Comparison of ENCODE assay signal across 8 mouse cellular contexts in the genomic region with DNA sequence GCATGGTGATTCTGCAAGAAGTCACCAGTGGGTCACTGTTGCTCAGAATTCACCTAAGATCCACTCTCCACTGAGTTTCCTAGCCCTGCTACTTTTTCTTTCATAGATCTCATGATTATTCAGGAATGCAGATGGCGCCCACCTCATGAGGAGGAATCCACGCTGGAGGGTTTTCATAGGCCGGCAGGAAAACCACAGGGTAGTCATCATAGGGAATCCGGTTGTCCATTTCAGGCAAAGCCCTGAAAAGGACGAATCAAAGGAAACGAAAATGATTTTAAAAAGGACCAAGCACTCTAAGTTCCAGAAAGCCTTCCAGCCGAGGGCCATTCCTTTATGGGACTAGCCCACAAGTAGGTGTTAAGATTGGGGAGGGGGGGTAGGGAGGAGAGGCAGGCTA. TPM values are rescaled to one million over a fixed set of nuclear protein-coding genes. Genes with fewer than 3 reads are reported as not detected.
DNase-seq lines count a peak whose midpoint lies in the region; ATAC-seq lines count a peak whose summit lies in the region.

No protein-coding gene starts in this region.

- peaks cover 8% of the 10 kb centered on the region; the same call in 1 of the 2 replicates for H3K36me3 ChIP-seq in embryonic facial prominence, embryonic 12.5 days
- peaks cover 9% of the 10 kb centered on the region; the same call in 1 of the 2 replicates for H3K36me3 ChIP-seq in limb, embryonic 13.5 days
- no peaks in the 10 kb centered on the region for H3K36me3 ChIP-seq in stomach, embryonic 15.5 days

- H3K4me1 ChIP-seq in embryonic facial prominence, embryonic 12.5 days = no peaks in the 10 kb centered on the region
- H3K4me1 ChIP-seq in limb, embryonic 13.5 days = no peaks in the 10 kb centered on the region; the same call in 1 of the 2 replicates
- no peaks in the 10 kb centered on the region for H3K4me1 ChIP-seq in stomach, embryonic 15.5 days

- DNase-seq in CD4-positive, CD25-positive, alpha-beta regulatory T cell, adult 2 months (ENCODE audit: low read depth, low spot score) = peak; percentile 11
- DNase-seq in 3134 (ENCODE audit: extremely low read depth, insufficient read length, low spot score) = peak; percentile 34
- no peak for DNase-seq in cerebellum, postnatal 4 days (ENCODE audit: low spot score in 2 of 2)

- H3K4me2 ChIP-seq in embryonic facial prominence, embryonic 12.5 days (replicated peaks) = peak overlapping the region; percentile 51
- H3K4me2 ChIP-seq in limb, embryonic 13.5 days (replicated peaks) = peak overlapping the region; percentile 61
- H3K4me2 ChIP-seq in stomach, embryonic 15.5 days = peak overlapping the region; percentile 49

- H3K27ac ChIP-seq in embryonic facial prominence, embryonic 12.5 days = no peak overlapping the region
- H3K27ac ChIP-seq in limb, embryonic 13.5 days = no peak overlapping the region
- no peak overlapping the region for H3K27ac ChIP-seq in stomach, embryonic 15.5 days

- 0 out of 2 replicates have a peak, but pooled peaks cover 6% of the 10 kb centered on the region for H3K27me3 ChIP-seq in embryonic facial prominence, embryonic 12.5 days
- peaks cover 8% of the 10 kb centered on the region for H3K27me3 ChIP-seq in limb, embryonic 13.5 days
- no peaks in the 10 kb centered on the region for H3K27me3 ChIP-seq in stomach, embryonic 15.5 days (replicated peaks)

- H3K9ac ChIP-seq in embryonic facial prominence, embryonic 12.5 days = 0 out of 2 replicates have a peak overlapping the region, but pooled peaks have one; percentile 24
- peak overlapping the region; percentile 62 for H3K9ac ChIP-seq in limb, embryonic 13.5 days
- H3K9ac ChIP-seq in stomach, embryonic 15.5 days = no peak overlapping the region

- 44% methylated on average over 7 of the region's 7 CpGs for WGBS in embryonic facial prominence, embryonic 12.5 days
- WGBS in limb, embryonic 13.5 days = 25% methylated on average over 7 of the region's 7 CpGs
- WGBS in stomach, embryonic 15.5 days = 38% methylated on average over 7 of the region's 7 CpGs

- ATAC-seq in CD4-positive, CD25-positive, alpha-beta regulatory T cell, adult 4 months = no peak
- no peak for ATAC-seq in embryonic facial prominence, embryonic 12.5 days (ENCODE audit: insufficient number of reproducible peaks, insufficient read depth, low FRiP score, low TSS enrichment)
- ATAC-seq in limb, embryonic 13.5 days (ENCODE audit: low FRiP score, low read depth) = no peak
- no peak for ATAC-seq in stomach, embryonic 15.5 days (ENCODE audit: insufficient read depth, low FRiP score, low read depth)
- no peak for ATAC-seq in megakaryocyte progenitor cell, adult 5-6 weeks (replicated peaks; ENCODE audit: poor library complexity)

- no peaks in the 10 kb centered on the region for H3K9me3 ChIP-seq in embryonic facial prominence, embryonic 12.5 days
- no peaks in the 10 kb centered on the region for H3K9me3 ChIP-seq in limb, embryonic 13.5 days
- H3K9me3 ChIP-seq in stomach, embryonic 15.5 days = no peaks in the 10 kb centered on the region

- peak overlapping the region; percentile 56 for H3K4me3 ChIP-seq in embryonic facial prominence, embryonic 12.5 days
- H3K4me3 ChIP-seq in limb, embryonic 13.5 days = peak overlapping the region; percentile 61
- peak overlapping the region; percentile 56 for H3K4me3 ChIP-seq in stomach, embryonic 15.5 days (replicated peaks)

RNA-seq across cellular contexts. Expression of a gene that starts 0.4 kb away (rescaled TPM):
- 1 to 10 TPM; 1.6 to 4.6 TPM for polyA plus RNA-seq in CD4-positive, CD25-positive, alpha-beta regulatory T cell, adult 4 months (2017; shearing (Covaris generic))
- 34.9 and 36.0 TPM in 2 replicates for polyA plus RNA-seq in embryonic facial prominence, embryonic 12.5 days (2016; fragmentation: Nextera tagmentation; extraction: Ambion mirVana)
- polyA plus RNA-seq in limb, embryonic 13.5 days (2015; fragmentation: Nextera tagmentation; extraction: Ambion mirVana) = 29.4 and 30.7 TPM in 2 replicates
- 22.5 and 25.2 TPM in 2 replicates for polyA plus RNA-seq in stomach, embryonic 15.5 days (2015; fragmentation: Nextera tagmentation; extraction: Ambion mirVana)
- 29.9 and 34.5 TPM in 2 replicates for total RNA-seq in megakaryocyte progenitor cell, adult 5-6 weeks (2015)
- total RNA-seq in megakaryocyte progenitor cell, adult 5-6 weeks (2017) = 39.4 and 39.9 TPM in 2 replicates

RNA-seq across cellular contexts. Expression of a gene that starts 1.2 kb away (rescaled TPM):
- polyA plus RNA-seq in CD4-positive, CD25-positive, alpha-beta regulatory T cell, adult 4 months (2017; shearing (Covaris generic)) = 10 to 100 TPM; 45.0 to 55.4 TPM
- 119 and 122 TPM in 2 replicates for polyA plus RNA-seq in embryonic facial prominence, embryonic 12.5 days (2016; fragmentation: Nextera tagmentation; extraction: Ambion mirVana)
- 118 and 124 TPM in 2 replicates for polyA plus RNA-seq in limb, embryonic 13.5 days (2015; fragmentation: Nextera tagmentation; extraction: Ambion mirVana)
- polyA plus RNA-seq in stomach, embryonic 15.5 days (2015; fragmentation: Nextera tagmentation; extraction: Ambion mirVana) = 86.0 and 93.9 TPM in 2 replicates
- total RNA-seq in megakaryocyte progenitor cell, adult 5-6 weeks (2015) = 59.2 and 69.1 TPM in 2 replicates
- total RNA-seq in megakaryocyte progenitor cell, adult 5-6 weeks (2017) = 27.6 and 34.6 TPM in 2 replicates

RNA-seq across cellular contexts. Expression of a gene that starts 19.8 kb away (rescaled TPM):
- not detected for polyA plus RNA-seq in CD4-positive, CD25-positive, alpha-beta regulatory T cell, adult 4 months (2017; shearing (Covaris generic))
- polyA plus RNA-seq in embryonic facial prominence, embryonic 12.5 days (2016; fragmentation: Nextera tagmentation; extraction: Ambion mirVana) = not detected in 2 replicates
- not detected in 2 replicates for polyA plus RNA-seq in limb, embryonic 13.5 days (2015; fragmentation: Nextera tagmentation; extraction: Ambion mirVana)
- polyA plus RNA-seq in stomach, embryonic 15.5 days (2015; fragmentation: Nextera tagmentation; extraction: Ambion mirVana) = not detected in 2 replicates
- not detected in 2 replicates for total RNA-seq in megakaryocyte progenitor cell, adult 5-6 weeks (2015)
- not detected in 2 replicates for total RNA-seq in megakaryocyte progenitor cell, adult 5-6 weeks (2017)

RNA-seq across cellular contexts. Expression of a gene that starts 30.5 kb away (rescaled TPM):
- polyA plus RNA-seq in CD4-positive, CD25-positive, alpha-beta regulatory T cell, adult 4 months (2017; shearing (Covaris generic)) = under 1 TPM in 1 of 2 experiments, not detected in 1; 0.12 TPM
- polyA plus RNA-seq in embryonic facial prominence, embryonic 12.5 days (2016; fragmentation: Nextera tagmentation; extraction: Ambion mirVana) = not detected in 2 replicates
- not detected in 2 replicates for polyA plus RNA-seq in limb, embryonic 13.5 days (2015; fragmentation: Nextera tagmentation; extraction: Ambion mirVana)
- polyA plus RNA-seq in stomach, embryonic 15.5 days (2015; fragmentation: Nextera tagmentation; extraction: Ambion mirVana) = 0.09 TPM in 1 of 2 replicates, not detected in the other
- total RNA-seq in megakaryocyte progenitor cell, adult 5-6 weeks (2015) = not detected in 2 replicates
- not detected in 2 replicates for total RNA-seq in megakaryocyte progenitor cell, adult 5-6 weeks (2017)

RNA-seq across cellular contexts. Expression of a gene that starts 53.1 kb away (rescaled TPM):
- not detected for polyA plus RNA-seq in CD4-positive, CD25-positive, alpha-beta regulatory T cell, adult 4 months (2017; shearing (Covaris generic))
- polyA plus RNA-seq in embryonic facial prominence, embryonic 12.5 days (2016; fragmentation: Nextera tagmentation; extraction: Ambion mirVana) = not detected in 2 replicates
- not detected in 2 replicates for polyA plus RNA-seq in limb, embryonic 13.5 days (2015; fragmentation: Nextera tagmentation; extraction: Ambion mirVana)
- polyA plus RNA-seq in stomach, embryonic 15.5 days (2015; fragmentation: Nextera tagmentation; extraction: Ambion mirVana) = not detected in 2 replicates
- total RNA-seq in megakaryocyte progenitor cell, adult 5-6 weeks (2015) = not detected in 2 replicates
- not detected in 2 replicates for total RNA-seq in megakaryocyte progenitor cell, adult 5-6 weeks (2017)

Comparison
In these comparisons a context has a peak if more than half of its experiments do, and no peak if none do; other contexts are left out.
1. DNase-seq: peak in CD4-positive, CD25-positive, alpha-beta regulatory T cell, adult 2 months (single experiment) and 3134 (single experiment); none in cerebellum, postnatal 4 days (0 of 2).
2. Peak in every context shown above with its lines, with median percentiles within 50 percentile points of each other: H3K4me2 ChIP-seq and H3K4me3 ChIP-seq.